Mouse (Mus musculus): ENCODE results near the gene Apbb2.

GRCm38 (mm10) chr5:66378968-66379367 is 239.6 kb downstream of the Apbb2 start:
- TF ChIP-seq CTCF (IDR thresholded peaks at IDR 0.05; ENCODE audit: control insufficient read depth, insufficient read depth, insufficient replicate concordance, low read depth, low read length) (no peak), POLR2A (IDR thresholded peaks at IDR 0.05; ENCODE audit: control insufficient read depth, low read depth, low read length) (no peak)
